8 mouse cellular contexts compared by ENCODE assay signal in the genomic region with DNA sequence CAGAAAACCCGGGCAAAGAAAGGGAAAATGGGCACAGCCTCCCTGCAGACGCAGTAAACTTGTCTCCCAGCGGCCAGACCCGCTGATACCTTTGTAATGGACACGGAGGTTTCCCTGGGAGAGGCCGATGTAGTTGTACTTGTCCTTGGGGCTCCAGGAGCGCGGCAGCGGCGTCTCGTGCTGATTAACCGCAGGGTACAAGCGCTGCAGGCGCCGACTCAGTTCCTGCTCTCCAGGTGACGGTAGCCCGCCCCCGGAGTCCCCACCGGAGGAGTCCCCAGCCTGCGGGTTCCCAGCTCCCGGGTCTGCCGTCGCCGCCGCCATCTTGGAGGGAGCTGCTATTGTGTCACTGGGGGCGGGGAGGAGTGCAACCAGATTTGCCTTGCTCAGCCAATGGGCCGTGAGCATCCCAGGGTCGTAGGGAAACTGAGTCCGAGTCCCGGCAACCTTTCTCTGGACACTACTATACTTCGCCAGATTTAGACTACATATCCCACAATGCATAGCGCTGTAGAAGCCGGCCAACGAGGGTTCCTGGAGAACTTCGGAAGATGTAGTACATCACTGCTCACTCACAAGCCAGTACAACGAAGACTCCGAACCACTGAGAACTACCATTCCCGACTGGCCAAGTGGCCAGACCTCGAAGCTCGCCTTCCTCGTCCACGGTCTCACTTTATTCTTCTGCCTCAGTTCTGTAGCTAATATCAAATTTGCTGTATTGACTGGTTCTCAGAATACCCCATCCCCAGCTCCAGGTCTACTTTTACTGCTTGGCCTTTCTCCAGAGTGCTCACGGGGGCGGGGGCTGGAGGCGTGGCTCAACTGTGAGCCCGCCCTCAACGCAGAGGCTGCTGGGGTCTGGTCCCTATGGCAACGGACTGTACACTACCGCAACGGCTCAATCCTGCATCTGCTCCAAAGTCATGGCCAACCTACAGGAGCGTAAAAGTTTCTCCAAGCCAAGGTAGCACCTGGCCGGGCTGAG. TPM values are rescaled to one million over a fixed set of nuclear protein-coding genes. Genes with fewer than 3 reads are reported as not detected.
DNase-seq lines count a peak whose midpoint lies in the region; ATAC-seq and TF ChIP-seq lines count a peak whose summit lies in the region.

A gene (minus strand): TSS at position 490 of the 988 bp plus-strand sequence.
A gene (plus strand): TSS at position 871 of the 988 bp plus-strand sequence.

- in situ Hi-C loops in CH12.LX (cut with MboI; ENCODE audit: low pct_ligation_motif_present, low pct_unique_long_range_greater_than_20kb, low sequenced_read_pairs): no loop called here

- peak; percentile 81 for TF ChIP-seq POLR2A in CH12.LX (IDR thresholded peaks at IDR 0.05; ENCODE audit: low read depth, low read length)

- peak within 1 kb of the TSS; percentile 52 for H3K27ac ChIP-seq in CH12.LX (ENCODE audit: insufficient read depth, low read depth)
- H3K27ac ChIP-seq in forebrain, embryonic 11.5 days (ENCODE audit: low read depth, low read length): peak within 1 kb of the TSS; percentile 37; the same call in 1 of the 2 replicates
- peak within 1 kb of the TSS; percentile 81 for H3K27ac ChIP-seq in heart, embryonic 16.5 days (ENCODE audit: low read length)
- H3K27ac ChIP-seq in liver, embryonic 15.5 days (replicated peaks): peak within 1 kb of the TSS; percentile 99
- H3K27ac ChIP-seq in neural tube, embryonic 12.5 days: 0 out of 2 replicates have a peak within 1 kb of the TSS, but pooled peaks have one; percentile 21

- H3K4me1 ChIP-seq in CH12.LX (ENCODE audit: control insufficient read depth in 1 of 2, insufficient read depth in 2 of 2): peaks cover 7 to 25% of the 10 kb centered on the region in 2 experiments; a peak in 3 of 4 replicates
- peaks cover 10% of the 10 kb centered on the region; the same call in 1 of the 2 replicates for H3K4me1 ChIP-seq in forebrain, embryonic 11.5 days (replicated peaks; ENCODE audit: control insufficient read depth, insufficient read depth, low read length)
- H3K4me1 ChIP-seq in heart, embryonic 16.5 days (ENCODE audit: control insufficient read depth, insufficient read depth, low read length): peaks cover 13% of the 10 kb centered on the region
- H3K4me1 ChIP-seq in liver, embryonic 15.5 days (replicated peaks): peaks cover 68% of the 10 kb centered on the region
- H3K4me1 ChIP-seq in neural tube, embryonic 12.5 days: peaks cover 16% of the 10 kb centered on the region

- H3K27me3 ChIP-seq in CH12.LX (replicated peaks): no peaks in the 10 kb centered on the region
- no peaks in the 10 kb centered on the region for H3K27me3 ChIP-seq in forebrain, embryonic 11.5 days (ENCODE audit: control insufficient read depth, insufficient read depth, low read length)
- no peaks in the 10 kb centered on the region for H3K27me3 ChIP-seq in heart, embryonic 16.5 days (ENCODE audit: control insufficient read depth, insufficient read depth, low read length)
- H3K27me3 ChIP-seq in liver, embryonic 15.5 days: no peaks in the 10 kb centered on the region
- no peaks in the 10 kb centered on the region for H3K27me3 ChIP-seq in neural tube, embryonic 12.5 days (replicated peaks)

- H3K9ac ChIP-seq in CH12.LX (ENCODE audit: insufficient read depth, low read depth): peak within 1 kb of the TSS; percentile 94
- peak within 1 kb of the TSS; percentile 87 for H3K9ac ChIP-seq in forebrain, embryonic 11.5 days (ENCODE audit: low read length)
- peak within 1 kb of the TSS; percentile 79 for H3K9ac ChIP-seq in heart, embryonic 16.5 days (ENCODE audit: low read length)
- H3K9ac ChIP-seq in liver, embryonic 15.5 days: peak within 1 kb of the TSS; percentile 88
- H3K9ac ChIP-seq in neural tube, embryonic 12.5 days: peak within 1 kb of the TSS; percentile 78

- under 1% methylated on average over 52 of the region's 52 CpGs for WGBS in forebrain, embryonic 11.5 days
- under 1% methylated on average over 52 of the region's 52 CpGs for WGBS in heart, embryonic 16.5 days
- under 1% methylated on average over 52 of the region's 52 CpGs for WGBS in liver, embryonic 15.5 days (ENCODE audit: insufficient replicate concordance)
- under 1% methylated on average over 52 of the region's 52 CpGs for WGBS in neural tube, embryonic 12.5 days

- peak within 1 kb of the TSS; percentile 92 to 96 (median 94) for H3K4me3 ChIP-seq in CH12.LX (replicated peaks in 1 of 3; ENCODE audit: low read depth in 2 of 3, low read length in 2 of 3, poor library complexity in 1 of 3)
- H3K4me3 ChIP-seq in forebrain, embryonic 11.5 days (ENCODE audit: low read depth, low read length): peak within 1 kb of the TSS; percentile 83
- peak within 1 kb of the TSS; percentile 61 for H3K4me3 ChIP-seq in heart, embryonic 16.5 days (ENCODE audit: low read length)
- peak within 1 kb of the TSS; percentile 76 for H3K4me3 ChIP-seq in liver, embryonic 15.5 days (replicated peaks)
- peak within 1 kb of the TSS; percentile 79 for H3K4me3 ChIP-seq in neural tube, embryonic 12.5 days

- dilution Hi-C loops in CH12.LX (cut with MboI; ENCODE audit: extremely low pct_ligation_motif_present, extremely low pct_unique_long_range_greater_than_20kb, low sequenced_read_pairs): no loop called here

- peak; percentile 99 for DNase-seq in CH12.LX (ENCODE audit: extremely low read depth)
- DNase-seq in c-Kit-positive CD71-positive TER-119-negative erythroid progenitor cells, embryonic 14.5 days (ENCODE audit: low read depth): peak; percentile 98
- DNase-seq in forebrain, embryonic 11.5 days (ENCODE audit: low spot score): peak; percentile 96
- peak; percentile 97 to 99 for DNase-seq in kidney, postnatal 36 days
- DNase-seq in telencephalon, adult 2 months (ENCODE audit: low read depth, low spot score): peak; percentile 100

- H3K36me3 ChIP-seq in CH12.LX (replicated peaks in 1 of 2; ENCODE audit: control insufficient read depth in 1 of 2, insufficient read depth in 1 of 2, low read length in 1 of 2): peaks cover 10 to 26% of the 10 kb centered on the region in 2 experiments
- H3K36me3 ChIP-seq in forebrain, embryonic 11.5 days (ENCODE audit: control insufficient read depth, insufficient read depth, low read length): peaks cover 6% of the 10 kb centered on the region; the same call in 1 of the 2 replicates
- H3K36me3 ChIP-seq in heart, embryonic 16.5 days (ENCODE audit: control insufficient read depth, insufficient read depth): peaks cover 11% of the 10 kb centered on the region
- H3K36me3 ChIP-seq in liver, embryonic 15.5 days (replicated peaks): peaks cover 41% of the 10 kb centered on the region
- peaks cover 21% of the 10 kb centered on the region for H3K36me3 ChIP-seq in neural tube, embryonic 12.5 days

- no peaks in the 10 kb centered on the region for H3K9me3 ChIP-seq in CH12.LX (replicated peaks; ENCODE audit: low read length)
- no peaks in the 10 kb centered on the region for H3K9me3 ChIP-seq in forebrain, embryonic 11.5 days (ENCODE audit: control insufficient read depth, low read length)
- H3K9me3 ChIP-seq in heart, embryonic 16.5 days (replicated peaks; ENCODE audit: control insufficient read depth, low read length): no peaks in the 10 kb centered on the region
- no peaks in the 10 kb centered on the region for H3K9me3 ChIP-seq in liver, embryonic 15.5 days (replicated peaks)
- no peaks in the 10 kb centered on the region for H3K9me3 ChIP-seq in neural tube, embryonic 12.5 days

- H3K4me2 ChIP-seq in CH12.LX (ENCODE audit: insufficient read depth, low read depth, poor library complexity, severe bottlenecking): peak within 1 kb of the TSS; percentile 89
- peak within 1 kb of the TSS; percentile 87 for H3K4me2 ChIP-seq in forebrain, embryonic 11.5 days (ENCODE audit: low read depth, low read length, severe bottlenecking)
- peak within 1 kb of the TSS; percentile 87 for H3K4me2 ChIP-seq in heart, embryonic 16.5 days (ENCODE audit: low read depth, low read length)
- H3K4me2 ChIP-seq in liver, embryonic 15.5 days: peak within 1 kb of the TSS; percentile 74
- H3K4me2 ChIP-seq in neural tube, embryonic 12.5 days (replicated peaks): peak within 1 kb of the TSS; percentile 96

- peaks cover 5% of the 10 kb centered on the region for H3K79me2 ChIP-seq in CH12.LX (replicated peaks; ENCODE audit: control insufficient read depth, extremely low read depth, insufficient read depth, poor library complexity, severe bottlenecking)

- TF ChIP-seq CTCF in CH12.LX (conservative IDR thresholded peaks at IDR 0.05 in 1 of 2, IDR thresholded peaks at IDR 0.05 in 1 of 2; ENCODE audit: low read depth in 2 of 2, low read length in 2 of 2): no peak

- TF ChIP-seq RAD21 in CH12.LX (IDR thresholded peaks at IDR 0.05; ENCODE audit: low read depth, low read length): no peak

- TF ChIP-seq EP300 in CH12.LX (IDR thresholded peaks at IDR 0.05; ENCODE audit: low read length): no peak

- ATAC-seq in forebrain, embryonic 11.5 days (replicated peaks; ENCODE audit: low FRiP score): peak; percentile 99
- ATAC-seq in heart, embryonic 16.5 days (replicated peaks; ENCODE audit: extremely low read depth, insufficient read depth, low FRiP score): peak; percentile 98
- peak; percentile 93 for ATAC-seq in liver, embryonic 15.5 days (ENCODE audit: insufficient read depth)
- peak; percentile 99 for ATAC-seq in neural tube, embryonic 12.5 days (ENCODE audit: low FRiP score, low read depth)

TF ChIP-seq in CH12.LX, 34 proteins besides CTCF, POLR2A, EP300 and RAD21 (continues in another document):
- TF ChIP-seq ELF1 (IDR thresholded peaks at IDR 0.05; ENCODE audit: low read depth, low read length) (peak; percentile 76; the same call in 1 of the 2 replicates), TCF12 (IDR thresholded peaks at IDR 0.05; ENCODE audit: low read depth, low read length) (peak; percentile 98), MYC (IDR thresholded peaks at IDR 0.05; ENCODE audit: low read depth, low read length) (peak; percentile 63; the same call in 1 of the 2 replicates)

RNA-seq across cellular contexts. Expression of the first gene that starts in this region (rescaled TPM):
- total RNA-seq in CH12.LX (2012; rRNA removed): 8.1 and 8.7 TPM in 2 replicates
- total RNA-seq in CH12.LX (2014; rRNA removed): 7.4 and 7.9 TPM in 2 replicates
- 12.8 and 15.8 TPM in 2 replicates for polyA plus RNA-seq in CH12.LX (2012; ENCODE audit: insufficient read length, low read depth)
- 15.8 and 16.1 TPM in 2 replicates for polyA plus RNA-seq in forebrain, embryonic 11.5 days (2014; fragmentation: Nextera tagmentation; extraction: Ambion mirVana)
- polyA plus RNA-seq in heart, embryonic 16.5 days (2015; fragmentation: Nextera tagmentation; extraction: Ambion mirVana): 8.3 and 9.2 TPM in 2 replicates
- 45.0 and 52.2 TPM in 2 replicates for polyA plus RNA-seq in liver, embryonic 15.5 days (2015; fragmentation: Nextera tagmentation; extraction: Ambion mirVana)
- 14.6 and 15.2 TPM in 2 replicates for polyA plus RNA-seq in neural tube, embryonic 12.5 days (2016; fragmentation: Nextera tagmentation; extraction: Ambion mirVana)

RNA-seq across cellular contexts. Expression of the second gene that starts in this region (rescaled TPM):
- total RNA-seq in CH12.LX (2012; rRNA removed): 0.13 and 0.21 TPM in 2 replicates
- 0.13 TPM in 1 of 2 replicates, not detected in the other for total RNA-seq in CH12.LX (2014; rRNA removed)
- polyA plus RNA-seq in CH12.LX (2012; ENCODE audit: insufficient read length, low read depth): 0.38 and 0.50 TPM in 2 replicates
- 0.21 and 0.23 TPM in 2 replicates for polyA plus RNA-seq in forebrain, embryonic 11.5 days (2014; fragmentation: Nextera tagmentation; extraction: Ambion mirVana)
- polyA plus RNA-seq in heart, embryonic 16.5 days (2015; fragmentation: Nextera tagmentation; extraction: Ambion mirVana): 0.43 and 0.64 TPM in 2 replicates
- 0.07 and 0.22 TPM in 2 replicates for polyA plus RNA-seq in liver, embryonic 15.5 days (2015; fragmentation: Nextera tagmentation; extraction: Ambion mirVana)
- polyA plus RNA-seq in neural tube, embryonic 12.5 days (2016; fragmentation: Nextera tagmentation; extraction: Ambion mirVana): 0.24 and 0.27 TPM in 2 replicates

Comparison
In these comparisons a context has a peak if more than half of its experiments do, and no peak if none do; other contexts are left out.
1. Peak in every context shown above with its lines: DNase-seq, ATAC-seq, H3K4me3 ChIP-seq and H3K27ac ChIP-seq.
2. H3K27ac ChIP-seq: peak in every context shown above with its lines; median percentile 99 in liver, embryonic 15.5 days; 81 in heart, embryonic 16.5 days; 52 in CH12.LX; 37 in forebrain, embryonic 11.5 days; 21 in neural tube, embryonic 12.5 days.